Mouse (Mus musculus): ENCODE results near the gene Pou2f3. TPM values are rescaled to one million over a fixed set of nuclear protein-coding genes. Genes with fewer than 3 reads are reported as not detected.

Pou2f3 gene
- polyA plus RNA-seq, 2 experiments, result not detected

DNA sequence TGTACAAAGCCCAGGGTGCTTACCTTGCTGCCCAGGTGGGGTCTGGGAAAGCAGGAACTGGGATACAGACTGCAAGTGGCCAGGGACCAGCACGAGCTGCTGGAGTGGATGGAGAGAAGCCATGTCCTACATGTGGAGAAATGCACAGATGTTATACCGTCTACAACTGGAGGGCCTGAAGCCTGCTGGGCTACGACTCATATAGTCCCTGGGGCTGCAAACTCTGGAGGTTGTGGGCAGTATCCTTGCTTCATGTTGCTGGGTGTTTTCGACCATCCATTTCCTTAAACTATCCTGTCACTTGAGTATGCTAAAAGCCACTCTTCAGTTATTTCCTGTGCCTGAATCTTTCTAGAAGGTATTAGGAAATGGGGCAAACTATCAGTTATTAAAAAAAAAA is 65.0 kb downstream of the Pou2f3 start:
- H3K4me1 ChIP-seq (replicated peaks; ENCODE audit: control insufficient read depth in 2 of 2, insufficient read depth in 2 of 2, low read length in 1 of 2), result no peaks in the 10 kb centered on the region
- ATAC-seq (ENCODE audit: insufficient read depth) (no peak), DNase-seq (ENCODE audit: low read depth in 3 of 3, low spot score in 3 of 3) (no peak)
- 56% methylated on average over 4 of the region's 4 CpGs for WGBS (ENCODE audit: insufficient replicate concordance)
- H3K4me2 ChIP-seq (ENCODE audit: low read depth), result no peak overlapping the region
- H3K36me3 ChIP-seq (replicated peaks; ENCODE audit: control insufficient read depth, insufficient read depth, low read depth), result no peaks in the 10 kb centered on the region
- no peak overlapping the region for H3K9ac ChIP-seq (replicated peaks)
- no peak overlapping the region for H3K27ac ChIP-seq
- no peaks in the 10 kb centered on the region for H3K27me3 ChIP-seq (ENCODE audit: control insufficient read depth, insufficient read depth, low read length)
- H3K9me3 ChIP-seq (ENCODE audit: control insufficient read depth, low read length), result no peaks in the 10 kb centered on the region
- no peak overlapping the region for H3K4me3 ChIP-seq (ENCODE audit: insufficient read depth in 1 of 2, low read depth in 2 of 2, low read length in 2 of 2)
- TF ChIP-seq EP300 (IDR thresholded peaks at IDR 0.05; ENCODE audit: low read depth), result no peak
- no peak for TF ChIP-seq CTCF (IDR thresholded peaks at IDR 0.05; ENCODE audit: low read depth)

DNA sequence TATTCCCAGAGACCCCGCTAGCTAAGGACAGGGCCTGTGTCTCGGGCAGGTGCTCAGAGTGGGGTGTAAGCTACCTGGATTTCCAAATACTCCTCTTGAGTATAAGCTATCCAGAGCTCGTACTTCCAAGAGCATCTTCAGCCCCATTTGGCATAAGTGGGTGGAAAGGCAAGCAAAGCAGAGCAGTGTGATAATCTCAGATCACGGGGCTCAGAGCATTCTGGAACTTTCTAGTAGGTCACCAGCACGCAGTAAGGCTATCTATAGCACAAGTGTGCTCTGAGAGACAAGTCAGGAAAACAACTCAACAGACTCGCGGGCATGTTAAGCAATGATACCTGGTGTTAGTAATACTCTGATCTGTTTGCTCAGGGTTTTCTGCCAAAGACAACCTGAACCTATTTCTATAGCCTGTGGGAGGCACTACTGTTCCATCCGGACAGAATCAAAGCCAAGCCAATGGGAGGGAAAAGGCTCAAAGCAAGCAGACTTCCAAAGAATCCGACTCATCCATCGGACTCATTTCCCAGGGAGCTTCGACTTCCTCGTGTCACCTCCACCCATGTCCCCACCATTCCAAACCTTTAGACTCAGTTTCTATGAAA is 65.9 kb downstream of the Pou2f3 start:
- peak; percentile 9; the same call in 1 of the 2 replicates for TF ChIP-seq CTCF (IDR thresholded peaks at IDR 0.05; ENCODE audit: low read depth)
- no peak for TF ChIP-seq EP300 (IDR thresholded peaks at IDR 0.05; ENCODE audit: low read depth)
- ATAC-seq (ENCODE audit: insufficient read depth), result no peak
- 51% methylated on average over 12 of the region's 12 CpGs for WGBS (ENCODE audit: insufficient replicate concordance)
- Histone ChIP-seq H3K9ac (replicated peaks) (no peak overlapping the region), H3K36me3 (replicated peaks; ENCODE audit: control insufficient read depth, insufficient read depth, low read depth) (no peaks in the 10 kb centered on the region), H3K4me2 (ENCODE audit: low read depth) (no peak overlapping the region), H3K9me3 (ENCODE audit: control insufficient read depth, low read length) (no peaks in the 10 kb centered on the region), H3K4me1 (replicated peaks; ENCODE audit: control insufficient read depth in 2 of 2, insufficient read depth in 2 of 2, low read length in 1 of 2) (no peaks in the 10 kb centered on the region), H3K27ac (no peak overlapping the region), H3K4me3 (ENCODE audit: insufficient read depth in 1 of 2, low read depth in 2 of 2, low read length in 2 of 2) (no peak overlapping the region), H3K27me3 (ENCODE audit: control insufficient read depth, insufficient read depth, low read length) (no peaks in the 10 kb centered on the region)
- DNase-seq (ENCODE audit: low read depth in 3 of 3, low spot score in 3 of 3), result no peak

DNA sequence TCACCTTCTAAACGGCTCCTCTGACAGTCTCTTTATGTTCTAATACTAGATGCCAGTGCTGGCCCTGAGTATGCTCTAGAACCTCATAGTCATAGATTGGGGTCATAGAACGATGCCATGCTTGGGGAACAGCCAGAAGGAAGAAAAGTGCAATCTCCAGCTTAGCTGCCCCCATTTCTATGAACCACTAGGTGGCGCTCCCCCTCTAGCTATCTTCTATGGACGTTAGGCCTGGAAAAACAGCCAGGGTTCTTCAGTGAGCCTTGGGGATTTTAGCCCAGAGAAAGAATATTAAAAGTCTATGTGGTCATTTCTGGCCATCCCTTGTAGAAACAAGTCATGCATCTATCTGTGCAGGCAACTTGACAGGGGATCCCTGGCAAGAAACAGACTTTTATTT is 68.3 kb downstream of the Pou2f3 start:
- WGBS (ENCODE audit: insufficient replicate concordance), result 6% methylated on average over 4 of the region's 4 CpGs
- H3K4me2 ChIP-seq (ENCODE audit: low read depth), result no peak overlapping the region
- TF ChIP-seq EP300 (IDR thresholded peaks at IDR 0.05; ENCODE audit: low read depth) (no peak), CTCF (IDR thresholded peaks at IDR 0.05; ENCODE audit: low read depth) (peak; percentile 93)

DNA sequence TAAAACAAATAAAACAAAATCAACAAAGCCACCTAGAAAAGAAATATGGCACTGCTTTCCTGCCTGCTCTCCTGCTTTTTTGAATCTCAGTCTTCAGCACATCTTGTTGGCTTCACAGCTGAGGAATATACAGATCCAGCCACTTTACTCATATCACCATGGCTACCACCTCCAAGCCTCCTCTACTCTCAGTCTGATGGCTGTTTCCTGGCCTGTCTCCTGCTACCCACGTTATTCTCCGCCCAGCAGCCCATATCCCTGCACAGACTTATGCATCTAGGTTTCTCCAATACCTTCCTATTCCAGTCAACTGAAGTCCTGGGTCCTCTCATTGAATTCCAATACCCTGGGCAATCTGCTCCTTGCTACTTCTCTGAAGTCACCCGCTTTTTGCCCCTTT is 76.6 kb downstream of the Pou2f3 start:
- ATAC-seq (ENCODE audit: insufficient read depth) (no peak), DNase-seq (ENCODE audit: low read depth in 3 of 3, low spot score in 3 of 3) (no peak)
- no peak overlapping the region for H3K4me3 ChIP-seq (ENCODE audit: insufficient read depth in 1 of 2, low read depth in 2 of 2, low read length in 2 of 2)
- H3K27ac ChIP-seq, result no peak overlapping the region
- H3K27me3 ChIP-seq (ENCODE audit: control insufficient read depth, insufficient read depth, low read length), result no peaks in the 10 kb centered on the region
- TF ChIP-seq EP300 (IDR thresholded peaks at IDR 0.05; ENCODE audit: low read depth), result no peak
- no peak for TF ChIP-seq CTCF (IDR thresholded peaks at IDR 0.05; ENCODE audit: low read depth)
- H3K4me2 ChIP-seq (ENCODE audit: low read depth), result no peak overlapping the region
- no peaks in the 10 kb centered on the region for H3K9me3 ChIP-seq (ENCODE audit: control insufficient read depth, low read length)
- WGBS (ENCODE audit: insufficient replicate concordance), result 55% methylated on average over 3 of the region's 3 CpGs
- H3K36me3 ChIP-seq (replicated peaks; ENCODE audit: control insufficient read depth, insufficient read depth, low read depth), result no peaks in the 10 kb centered on the region
- no peak overlapping the region for H3K9ac ChIP-seq (replicated peaks)
- peaks cover 7% of the 10 kb centered on the region in 2 experiments for H3K4me1 ChIP-seq (replicated peaks; ENCODE audit: control insufficient read depth in 2 of 2, insufficient read depth in 2 of 2, low read length in 1 of 2)

More for the DNA sequence above, 68.3 kb downstream of the Pou2f3 start:
- ATAC-seq (ENCODE audit: insufficient read depth) (no peak), DNase-seq (ENCODE audit: low read depth in 3 of 3, low spot score in 3 of 3) (peak; percentile 25 to 34 (median 28))
- Histone ChIP-seq H3K4me1 (replicated peaks; ENCODE audit: control insufficient read depth in 2 of 2, insufficient read depth in 2 of 2, low read length in 1 of 2) (no peaks in the 10 kb centered on the region), H3K27me3 (ENCODE audit: control insufficient read depth, insufficient read depth, low read length) (no peaks in the 10 kb centered on the region), H3K4me3 (ENCODE audit: insufficient read depth in 1 of 2, low read depth in 2 of 2, low read length in 2 of 2) (no peak overlapping the region), H3K36me3 (replicated peaks; ENCODE audit: control insufficient read depth, insufficient read depth, low read depth) (no peaks in the 10 kb centered on the region), H3K9me3 (ENCODE audit: control insufficient read depth, low read length) (no peaks in the 10 kb centered on the region), H3K9ac (replicated peaks) (no peak overlapping the region), H3K27ac (no peak overlapping the region)

DNA sequence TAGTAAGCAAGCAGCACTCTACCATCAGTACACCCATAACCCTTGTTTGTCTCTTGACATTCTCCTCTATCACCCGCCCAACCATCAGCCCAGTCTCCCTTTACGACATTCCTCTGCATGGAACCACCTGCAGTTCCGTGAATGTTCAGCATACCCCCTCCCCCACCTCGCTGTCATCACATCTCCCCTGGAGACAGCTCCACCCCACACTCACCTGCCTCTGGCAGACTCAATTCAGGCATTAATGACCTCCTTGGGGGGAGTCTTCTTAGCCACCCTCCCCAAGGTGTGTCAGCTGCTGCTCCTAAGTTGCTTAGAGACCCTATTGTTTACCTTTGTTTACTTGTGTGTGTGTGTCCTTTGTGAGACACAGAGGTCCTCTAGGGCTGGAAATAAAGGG is 77.8 kb downstream of the Pou2f3 start:
- Histone ChIP-seq H3K4me1 (replicated peaks; ENCODE audit: control insufficient read depth in 2 of 2, insufficient read depth in 2 of 2, low read length in 1 of 2) (peaks cover 7% of the 10 kb centered on the region in 2 experiments), H3K27ac (no peak overlapping the region), H3K9ac (replicated peaks) (no peak overlapping the region), H3K9me3 (ENCODE audit: control insufficient read depth, low read length) (no peaks in the 10 kb centered on the region), H3K36me3 (replicated peaks; ENCODE audit: control insufficient read depth, insufficient read depth, low read depth) (no peaks in the 10 kb centered on the region), H3K4me2 (ENCODE audit: low read depth) (no peak overlapping the region), H3K4me3 (ENCODE audit: insufficient read depth in 1 of 2, low read depth in 2 of 2, low read length in 2 of 2) (no peak overlapping the region), H3K27me3 (ENCODE audit: control insufficient read depth, insufficient read depth, low read length) (no peaks in the 10 kb centered on the region; the same call in none of the 2 replicates)
- DNase-seq (ENCODE audit: low read depth in 3 of 3, low spot score in 3 of 3), result no peak
- no peak for ATAC-seq (ENCODE audit: insufficient read depth)
- TF ChIP-seq EP300 (IDR thresholded peaks at IDR 0.05; ENCODE audit: low read depth) (no peak), CTCF (IDR thresholded peaks at IDR 0.05; ENCODE audit: low read depth) (no peak)
- 21% methylated on average over 4 of the region's 4 CpGs for WGBS (ENCODE audit: insufficient replicate concordance)

Measured in liver, embryonic 14.5 days (tissue).